Mouse (Mus musculus) adrenal gland (tissue): ENCODE data around the gene Tvp23a.

Experiments used
- intact Hi-C: fragments of 180-260 bp; cut with DNase I; formaldehyde crosslinking; loops from one replicate; pipeline ENCODE4 v1.15.1; 2025

Tvp23a gene

DNA sequence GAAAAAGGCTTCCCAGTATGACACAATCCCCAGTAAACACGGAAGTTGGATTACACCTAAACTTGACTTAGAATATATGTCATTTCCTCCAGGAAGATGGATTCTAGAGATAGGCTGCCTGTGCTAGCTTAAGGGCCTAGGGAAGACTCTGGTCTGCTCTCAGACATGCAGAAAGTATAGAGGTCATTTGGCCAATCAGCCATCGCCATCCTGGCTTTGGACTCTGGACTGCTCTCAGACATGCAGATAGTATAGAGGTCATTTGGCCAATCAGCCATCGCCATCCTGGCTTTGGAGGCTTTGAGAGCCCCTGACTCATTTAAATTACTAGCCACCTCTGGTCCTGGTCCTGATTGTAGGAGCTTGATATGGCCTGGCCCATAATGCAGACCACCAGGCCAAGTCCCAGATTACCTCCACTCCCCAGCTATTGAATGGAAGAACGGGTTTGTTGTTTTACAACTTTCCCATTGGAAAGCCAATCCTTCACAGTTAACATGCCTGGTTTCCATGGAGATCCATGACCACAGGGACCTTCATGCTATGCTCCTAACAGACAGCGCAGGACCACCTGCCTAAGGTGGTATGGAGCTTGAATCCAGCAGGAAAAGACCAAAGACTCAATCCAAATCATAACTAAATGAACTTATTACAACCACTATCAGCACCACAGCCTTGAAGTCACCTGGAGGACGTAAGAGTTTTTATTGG lies 6.9 kb upstream of the Tvp23a start:
- intact Hi-C loops: no loop called here

DNA sequence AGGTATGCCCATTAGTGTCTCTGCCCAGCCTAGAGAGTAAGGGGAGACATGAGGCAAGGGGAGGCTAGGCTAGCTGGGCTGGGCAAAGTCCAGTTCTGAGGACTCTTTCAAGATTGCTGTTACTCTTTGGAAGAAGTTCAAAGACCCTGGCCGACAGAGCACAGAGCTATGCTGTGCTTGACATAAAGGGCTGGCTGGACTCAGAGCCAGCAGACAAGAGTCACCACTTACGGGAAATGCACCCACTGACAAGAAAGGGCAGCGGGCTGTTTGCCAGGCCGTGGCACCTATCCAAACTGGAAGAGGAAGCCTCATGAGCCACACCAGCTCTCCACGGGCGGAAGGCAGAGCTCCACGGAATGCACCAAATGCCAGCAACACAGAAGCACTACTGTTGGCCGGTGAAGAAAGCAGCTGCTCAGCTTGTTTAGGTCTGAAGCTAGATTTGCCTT lies 5.3 kb upstream of the Tvp23a start:
- intact Hi-C loops: no loop called here

DNA sequence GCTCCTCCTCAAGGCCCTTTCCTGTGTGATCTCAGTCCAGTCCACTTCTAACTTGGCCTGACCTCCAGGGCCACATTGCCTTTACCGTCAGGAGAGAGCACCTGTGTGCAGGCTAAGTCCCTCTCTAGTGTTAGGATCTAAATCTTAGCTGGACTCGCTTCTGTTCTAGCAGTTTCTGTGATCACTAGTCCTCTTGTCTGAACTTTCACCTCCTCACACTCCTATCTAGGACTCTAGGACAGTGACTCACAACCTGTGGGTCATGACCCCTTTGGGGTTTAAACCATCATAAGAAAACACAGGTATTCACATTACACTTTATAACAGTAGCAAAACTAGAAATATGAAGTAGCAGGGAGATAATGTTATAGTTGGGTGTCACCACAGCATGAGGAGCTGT lies 4.7 kb upstream of the Tvp23a start:
- intact Hi-C loops: no loop called here

DNA sequence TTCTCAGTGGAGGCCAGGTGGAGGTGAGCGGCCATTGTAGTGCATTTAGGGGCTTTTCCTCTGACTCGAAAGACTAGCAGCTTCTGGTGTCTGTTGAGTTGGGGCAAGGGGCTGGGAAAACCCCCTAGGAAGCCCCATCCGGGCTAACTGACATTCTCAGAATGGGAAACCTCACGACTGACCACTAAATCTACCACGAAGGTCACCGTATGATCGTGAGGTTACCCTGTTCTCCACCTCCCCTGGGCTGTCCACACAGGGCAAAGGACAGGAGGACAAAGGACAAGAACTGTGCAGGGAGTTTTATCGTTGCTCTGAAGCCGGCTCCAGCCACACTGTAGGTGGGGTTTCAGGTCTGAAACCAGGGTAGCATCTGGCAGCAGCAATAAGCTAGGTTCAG lies 1.8 kb upstream of the Tvp23a start:
- intact Hi-C loops: no loop called here

DNA sequence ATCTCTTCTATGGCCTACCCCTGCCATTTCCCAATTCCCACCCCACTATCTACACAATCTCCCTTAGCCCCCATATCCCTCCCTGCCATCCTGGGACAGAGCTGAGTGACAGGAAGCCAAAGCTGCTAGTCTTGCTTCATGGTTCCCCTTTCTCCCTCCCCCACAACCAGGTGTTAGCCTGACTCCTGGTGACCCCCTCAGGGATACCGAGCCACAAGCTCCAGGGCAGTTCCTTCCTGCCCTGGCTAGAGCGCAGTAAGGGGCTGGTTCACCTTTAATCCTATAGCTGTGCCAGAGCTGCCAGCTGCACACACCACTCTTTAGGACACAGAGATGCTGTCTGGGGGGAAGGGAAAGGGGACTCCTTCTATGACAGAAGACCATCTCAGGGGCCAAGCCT lies 619 bp upstream of the Tvp23a start:
- intact Hi-C loops: no loop called here

DNA sequence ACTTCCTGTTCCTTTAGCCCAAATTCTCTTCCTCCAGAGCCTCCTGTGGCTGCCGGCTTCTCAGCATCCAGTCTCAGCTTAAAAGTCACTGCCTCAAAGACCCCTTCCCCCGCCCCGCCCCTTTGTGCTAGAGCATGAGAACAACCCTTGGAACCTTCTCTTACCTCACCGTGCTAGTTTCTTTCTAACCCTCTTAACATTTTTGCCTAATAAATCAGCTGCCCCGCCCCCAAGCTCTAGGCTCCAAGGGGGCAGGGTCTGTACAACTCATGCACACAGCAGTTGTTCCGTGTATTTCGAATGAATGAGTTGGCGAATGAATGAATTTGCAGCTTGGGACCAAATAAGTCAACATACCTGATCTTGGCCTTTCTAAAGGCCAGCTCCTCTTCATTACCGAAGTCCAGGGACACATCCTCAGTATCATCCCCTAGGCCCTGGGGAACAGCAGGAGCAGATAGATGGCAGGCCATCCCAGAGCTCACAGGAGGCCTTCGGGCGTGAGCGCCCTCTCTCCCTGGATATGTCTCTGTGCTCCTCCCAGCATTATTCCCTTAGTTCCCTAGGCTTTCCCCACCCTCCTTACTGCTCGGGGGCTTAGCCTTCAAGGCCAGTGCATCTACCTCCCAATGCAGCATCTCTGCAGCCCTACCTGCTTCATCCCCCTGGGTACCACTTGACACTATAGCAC lies 444 bp downstream of the Tvp23a start:
- intact Hi-C loops: no loop called here

DNA sequence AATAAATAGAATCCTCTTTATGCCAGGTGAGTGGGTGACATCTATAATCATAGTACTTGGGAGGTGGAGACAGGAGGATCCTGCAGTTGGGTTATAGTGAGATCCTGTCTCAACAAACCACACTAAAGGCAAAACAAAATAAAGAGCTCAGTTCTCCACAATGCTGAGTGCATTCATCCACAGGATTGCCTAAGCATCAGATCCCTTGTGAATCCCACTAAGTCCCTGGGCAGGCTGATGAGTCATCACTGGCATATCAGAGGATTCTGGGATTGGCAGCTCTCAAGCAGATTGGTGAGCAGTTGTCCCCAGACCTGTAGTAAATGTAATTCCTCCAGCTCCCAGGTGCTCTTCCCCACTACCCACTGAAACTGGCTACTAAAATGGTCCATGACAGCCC lies 3.4 kb downstream of the Tvp23a start:
- intact Hi-C loops: no loop called here

DNA sequence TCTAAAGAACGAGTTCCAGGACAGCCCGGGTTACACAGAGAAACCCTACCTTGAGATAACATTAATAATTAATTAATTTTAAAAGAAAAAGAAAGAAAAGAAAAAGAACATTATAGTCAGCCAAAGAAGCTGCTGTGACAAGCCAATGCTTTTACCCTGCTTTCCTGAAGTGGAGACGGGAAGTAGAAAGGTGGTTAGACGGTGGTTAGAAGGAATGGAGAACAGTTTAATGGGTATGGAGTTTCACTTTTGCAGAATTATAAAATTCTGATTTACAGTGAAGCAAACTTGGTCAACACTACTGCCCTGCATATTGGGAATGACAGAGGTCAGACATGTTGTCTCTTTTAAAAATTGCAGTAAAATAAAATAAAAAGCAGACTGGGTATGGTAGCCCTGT lies 5.4 kb downstream of the Tvp23a start:
- intact Hi-C loops: no loop called here

DNA sequence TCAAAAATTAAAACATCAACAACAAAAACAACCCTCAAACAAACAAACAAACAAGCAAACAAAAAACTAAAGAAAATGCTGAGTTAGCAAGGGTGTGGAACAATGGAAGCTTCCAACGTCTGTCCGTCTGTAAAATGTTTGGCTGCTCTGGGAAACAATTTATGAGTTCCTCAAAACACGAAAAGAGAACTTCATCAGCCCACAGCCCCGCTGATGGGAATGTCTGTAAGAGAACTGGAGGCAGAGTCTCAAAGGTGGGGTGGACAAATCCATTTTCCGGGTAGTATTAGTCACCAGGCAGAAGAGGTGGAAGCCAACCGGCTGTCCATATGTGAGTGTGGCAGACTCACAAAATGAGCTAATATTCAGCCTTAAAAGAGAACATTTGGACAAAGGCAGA lies 5.8 kb downstream of the Tvp23a start:
- intact Hi-C loops: no loop called here

DNA sequence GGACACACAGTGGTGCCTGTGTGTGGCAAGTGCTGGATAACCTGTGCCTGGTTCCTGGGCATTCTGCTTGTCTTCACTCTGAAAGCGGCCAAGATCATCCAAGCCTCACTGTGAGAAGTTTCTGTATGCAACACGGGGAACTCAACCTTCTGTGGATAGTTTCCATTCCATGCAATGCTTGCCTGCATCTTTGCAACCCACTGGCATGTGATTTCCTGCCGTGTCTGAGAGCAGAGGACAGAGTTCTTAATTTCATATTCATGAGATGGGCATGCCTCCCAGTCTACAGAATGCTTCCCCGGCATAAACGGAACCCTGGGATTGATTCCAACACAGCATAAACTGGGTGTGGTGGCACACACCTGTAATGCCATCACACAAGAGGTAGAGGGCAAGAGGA lies 9.1 kb downstream of the Tvp23a start:
- intact Hi-C loops: no loop called here

DNA sequence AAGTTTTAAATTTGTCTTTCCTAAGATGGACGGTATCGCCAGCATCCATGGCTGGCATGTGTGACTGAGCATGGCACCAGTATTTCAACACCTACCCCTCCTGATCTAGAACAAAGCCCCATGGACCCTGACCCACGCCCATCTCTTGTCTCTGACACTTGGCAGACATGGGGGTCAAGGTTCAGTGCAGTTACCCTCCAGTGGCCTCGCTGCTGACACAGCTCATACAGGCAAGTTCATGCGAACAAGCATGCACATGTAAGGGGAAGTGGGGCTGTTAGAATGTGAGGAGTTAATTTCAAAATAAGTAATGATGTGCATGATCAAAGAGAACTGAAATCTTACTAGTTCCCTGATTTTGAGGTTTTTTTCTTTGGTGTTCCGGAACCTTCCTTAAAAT lies 11.0 kb downstream of the Tvp23a start:
- intact Hi-C loops: no loop called here

DNA sequence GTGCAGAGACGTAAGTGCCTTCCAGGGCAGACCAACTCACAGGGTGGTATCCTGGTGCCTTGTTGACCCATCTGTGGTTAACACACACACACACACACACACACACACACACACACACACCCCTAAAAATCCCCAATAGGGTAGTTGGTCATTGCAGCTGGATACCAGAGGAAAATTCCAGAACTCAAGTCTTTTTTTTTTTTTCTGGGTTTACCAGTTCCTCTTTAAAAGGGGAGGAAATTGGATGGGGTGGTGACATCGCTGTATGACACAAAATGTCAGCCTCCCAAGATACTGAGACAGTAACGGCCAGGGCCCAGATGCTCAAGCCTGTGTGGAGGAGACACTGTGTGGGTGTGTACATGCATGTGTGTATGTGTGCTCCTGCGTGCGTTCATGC lies 13.8 kb downstream of the Tvp23a start:
- intact Hi-C loops: no loop called here

DNA sequence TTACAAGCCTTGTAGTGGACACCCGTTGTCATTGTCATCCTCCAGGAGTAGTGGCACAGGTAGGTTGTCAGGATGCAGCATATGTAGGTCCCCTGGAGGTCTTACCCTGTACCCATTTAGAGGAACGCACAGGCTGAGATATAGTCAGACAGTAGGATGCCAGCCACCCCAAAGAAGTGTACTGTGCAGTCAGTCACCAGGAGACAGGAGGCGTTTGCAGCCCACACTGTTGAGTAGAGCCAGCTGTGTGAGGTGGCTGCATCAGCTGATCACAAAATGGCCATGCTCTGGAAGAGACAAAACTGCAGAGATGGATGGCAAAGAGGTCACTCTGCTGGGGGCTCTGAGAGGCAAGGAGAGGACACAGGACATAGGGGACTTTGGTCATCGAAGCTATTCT lies 14.8 kb downstream of the Tvp23a start:
- intact Hi-C loops: no loop called here

DNA sequence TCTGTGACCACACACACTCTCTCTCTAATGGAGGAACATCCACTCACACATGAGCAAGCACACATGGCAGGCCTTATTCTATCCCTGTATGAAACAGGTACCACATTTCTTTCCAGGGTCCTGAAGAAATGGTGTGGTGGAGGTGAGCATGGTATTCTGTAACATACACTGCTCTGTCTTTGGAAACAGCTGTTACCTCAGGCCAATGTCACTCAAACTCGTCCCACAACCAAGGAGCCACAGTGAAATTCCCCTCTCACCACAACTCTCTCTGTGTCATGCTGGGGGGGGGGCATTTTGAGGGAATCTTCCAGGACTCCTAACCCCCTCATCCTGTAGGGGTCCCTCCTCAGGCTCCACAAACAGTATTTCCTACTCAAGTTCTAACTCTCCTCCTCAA lies 15.3 kb downstream of the Tvp23a start:
- intact Hi-C loops: no loop called here

DNA sequence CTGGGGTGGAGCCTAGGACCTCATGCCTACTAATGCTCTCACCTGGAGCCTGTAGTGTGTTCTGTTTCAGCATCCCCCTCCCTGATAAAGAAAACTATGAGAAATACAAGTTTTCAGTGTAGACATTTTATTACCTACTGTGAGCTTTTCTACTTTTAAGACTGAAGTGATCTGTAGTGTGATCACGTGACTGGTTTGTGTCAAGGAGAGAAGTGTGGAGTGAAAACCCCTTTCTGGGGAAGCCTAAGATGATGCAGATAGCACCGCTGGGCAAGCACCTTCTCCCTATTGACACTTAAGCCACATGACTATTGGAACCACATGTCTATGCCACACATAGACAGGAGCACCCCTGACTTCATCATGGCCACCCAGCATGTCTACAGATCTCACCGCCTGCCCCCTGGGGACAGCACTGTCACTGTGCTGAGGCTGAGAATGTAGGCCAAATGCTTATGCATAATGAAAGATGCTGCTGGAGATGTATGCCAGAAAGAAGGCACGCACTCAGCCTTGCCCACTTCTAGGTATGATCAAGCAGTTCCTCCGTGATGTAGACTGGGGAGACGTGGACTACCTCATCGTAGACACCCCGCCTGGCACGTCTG lies 26.6 kb downstream of the Tvp23a start:
- intact Hi-C loops: no loop called here

DNA sequence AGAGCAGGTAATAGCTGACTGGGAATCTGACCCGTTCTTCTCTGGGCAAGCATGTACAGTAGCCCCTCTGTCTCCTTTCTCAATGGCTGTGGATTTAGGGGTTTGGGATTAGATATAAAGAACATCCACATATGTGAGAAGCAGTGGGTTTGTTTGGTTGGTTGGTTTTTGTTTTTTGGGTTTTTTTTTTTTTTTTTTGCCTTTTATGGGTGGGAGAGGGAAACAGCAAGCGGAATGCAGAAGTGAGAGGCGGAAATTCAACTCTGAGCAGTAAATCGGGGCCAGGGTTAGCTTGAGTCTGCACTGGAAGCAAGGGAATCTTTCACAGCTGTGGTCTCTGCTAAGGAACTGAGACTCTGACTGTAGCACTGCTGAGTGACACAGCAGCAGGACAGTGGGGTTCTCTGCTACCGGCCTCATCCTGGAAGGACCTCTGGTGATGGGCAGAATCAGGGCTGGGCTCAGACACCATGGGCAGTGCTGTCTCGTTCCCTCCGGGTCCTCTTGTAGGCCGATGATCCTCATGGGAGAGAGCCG lies 29.4 kb downstream of the Tvp23a start:
- intact Hi-C loops: loop anchor here (5.0 kb wide), 1 partner anchor 105 kb away; no protein-coding TSS in a partner anchor

DNA sequence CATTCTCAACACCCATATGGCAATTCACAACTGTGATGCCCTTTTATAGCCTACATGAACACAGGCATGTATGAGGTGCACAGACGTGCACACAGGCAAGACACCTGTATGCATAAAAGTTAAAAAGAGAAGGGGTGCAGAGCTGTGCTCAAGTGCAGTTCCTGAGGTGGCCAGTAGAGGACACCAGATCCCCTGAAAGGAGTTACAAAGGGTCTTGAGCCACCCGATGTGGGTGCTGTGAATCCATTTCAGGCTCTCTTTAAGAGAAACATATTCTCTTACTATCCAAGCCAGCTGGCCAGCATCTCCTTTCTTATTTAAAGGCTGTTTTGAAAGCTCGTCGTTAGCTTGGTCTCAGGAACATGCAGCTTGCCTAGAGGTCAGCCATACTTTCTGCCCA lies 30.3 kb downstream of the Tvp23a start:
- intact Hi-C loops: loop anchor here (5.0 kb wide), 1 partner anchor 105 kb away; no protein-coding TSS in a partner anchor

DNA sequence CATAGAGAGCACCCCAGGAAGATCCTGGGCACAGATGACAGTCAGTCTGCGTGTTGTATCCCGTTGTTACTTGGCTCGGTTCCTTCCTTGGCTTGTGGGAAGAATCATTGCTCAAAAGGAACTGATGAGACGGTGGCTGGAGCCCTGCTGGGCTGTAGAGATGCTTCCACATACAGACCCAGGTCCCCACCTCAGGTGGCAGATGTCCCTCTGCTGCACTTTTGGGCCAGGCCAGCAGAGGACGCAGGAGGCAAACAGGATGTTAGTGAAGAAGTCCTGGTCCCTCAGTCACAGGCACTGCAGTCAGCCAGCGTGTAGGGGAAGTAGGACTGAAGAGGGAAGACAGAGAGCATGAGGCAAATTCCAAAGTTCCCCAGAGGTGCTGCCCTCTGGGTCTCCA lies 31.2 kb downstream of the Tvp23a start:
- intact Hi-C loops: loop anchor here (5.0 kb wide), 1 partner anchor 106 kb away; no protein-coding TSS in a partner anchor

DNA sequence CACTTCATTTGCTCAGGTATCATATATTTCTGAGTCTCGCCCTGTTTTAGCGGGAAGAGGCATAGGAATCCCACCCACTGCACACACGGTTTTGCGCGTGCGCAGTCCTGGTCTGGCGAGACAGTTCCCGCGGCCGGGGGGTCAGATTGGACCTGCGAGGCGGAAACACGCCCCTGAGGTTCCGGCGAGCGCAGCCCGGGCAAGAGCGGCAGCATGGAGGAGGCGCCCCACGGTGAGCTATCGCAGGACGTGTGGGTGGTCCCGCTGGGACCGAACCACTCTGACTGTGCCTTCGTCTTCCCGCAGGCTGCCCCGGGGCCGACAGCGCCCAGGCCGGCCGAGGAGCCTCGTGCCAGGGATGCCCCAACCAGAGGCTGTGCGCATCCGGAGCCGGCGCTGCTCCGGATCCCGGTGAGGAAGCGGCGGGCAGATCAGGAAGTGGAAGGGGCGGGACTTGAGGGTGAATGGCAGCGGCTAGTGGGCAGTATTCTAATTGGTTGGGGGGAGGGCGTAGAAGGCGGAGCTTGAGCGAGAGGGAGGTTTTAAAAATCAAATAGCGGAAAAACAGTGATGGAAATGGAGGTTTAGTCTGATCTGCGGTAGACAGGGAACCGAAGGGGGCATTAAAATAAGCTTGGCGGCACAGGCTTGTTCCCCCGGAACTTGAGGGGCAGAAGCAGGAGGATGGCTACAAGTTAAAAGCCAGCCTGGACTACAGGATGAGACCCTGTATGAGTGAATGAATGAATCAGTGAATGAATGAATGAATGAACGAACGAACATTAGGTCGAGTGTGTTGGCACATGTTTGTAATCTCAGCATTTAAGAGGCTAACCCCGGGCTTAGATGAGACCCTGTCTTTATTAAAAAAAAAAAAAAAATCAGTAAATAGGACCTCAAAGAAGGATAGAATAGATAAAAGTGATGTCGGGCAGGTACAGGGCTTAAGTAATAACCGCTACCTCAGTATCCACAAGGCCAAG lies 35.1 kb downstream of the Tvp23a start, which contains the start of gene Nubp1:
TSS of gene Nubp1 (plus strand) at position 185 of the 983 bp plus-strand sequence.
- intact Hi-C loops: no loop called here

DNA sequence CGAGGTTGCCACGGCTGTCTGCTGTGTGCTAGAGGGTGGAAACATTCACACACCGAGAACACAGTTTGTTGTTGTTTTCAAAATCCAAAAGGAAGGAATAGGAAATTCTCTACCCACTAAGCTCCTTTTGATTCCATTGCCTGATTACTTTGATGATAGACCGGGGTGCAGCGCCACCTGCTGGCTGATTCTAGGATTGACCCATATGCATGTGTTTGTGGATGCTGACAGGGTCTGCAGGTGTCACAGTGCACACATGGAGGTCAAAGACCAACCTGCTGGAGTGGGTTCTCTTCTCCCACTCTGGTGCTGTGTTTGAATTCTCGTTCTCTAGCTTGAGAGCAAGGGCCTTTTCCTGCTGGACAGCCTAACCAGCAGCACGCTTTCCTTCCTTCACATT lies 48.0 kb downstream of the Tvp23a start:
- intact Hi-C loops: loop anchor here (5.0 kb wide), 2 partner anchors 117 to 312 kb away; no protein-coding TSS in a partner anchor

DNA sequence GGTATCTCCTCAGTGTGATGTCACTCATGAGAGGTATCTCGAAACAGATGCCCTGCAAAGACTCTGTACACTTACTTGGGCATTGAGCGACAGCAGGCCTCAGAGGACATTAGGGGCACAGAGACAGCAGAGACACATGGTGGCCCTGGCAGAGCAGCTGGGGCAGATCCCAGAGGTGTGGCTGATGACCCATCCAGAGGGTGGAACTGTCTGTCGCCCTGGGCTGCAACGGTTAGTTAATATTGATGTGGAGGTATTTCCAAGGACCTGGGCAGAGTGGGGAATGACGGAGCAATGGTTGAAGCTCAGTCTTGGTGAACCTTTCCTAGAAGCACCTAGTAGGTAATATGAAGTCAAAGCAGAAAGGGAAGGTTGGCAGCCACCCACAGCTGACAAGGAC lies 48.4 kb downstream of the Tvp23a start:
- intact Hi-C loops: loop anchor here (5.0 kb wide), 2 partner anchors 116 to 311 kb away; no protein-coding TSS in a partner anchor
